Mouse (Mus musculus): ENCODE data around the gene Sult1c1. TPM values are rescaled to one million over a fixed set of nuclear protein-coding genes. Genes with fewer than 3 reads are reported as not detected.
"Not testable (repeated sequence)": the region's sequence is repeated elsewhere in the genome, so short reads cannot be mapped to it uniquely, and the experiment has no call there.

The Sult1c1 gene
- polyA plus RNA-seq (2012; rRNA removed) = not detected in 2 replicates

GRCm38 (mm10) chr17:53990574-53990973 is at the start of gene Sult1c1:
Gene Sult1c1 (minus strand): TSS chr17:53990674.
- TF ChIP-seq POLR2A (IDR thresholded peaks at IDR 0.05; ENCODE audit: control insufficient read depth, extremely low read depth, insufficient read depth, low read length, poor library complexity) (no peak), CTCF (IDR thresholded peaks at IDR 0.05; ENCODE audit: borderline replicate concordance, control insufficient read depth, extremely low read depth, insufficient read depth, low read length, poor library complexity) (no peak)
- H3K27ac ChIP-seq (ENCODE audit: control insufficient read depth, insufficient read depth, low read length) = no peak within 1 kb of the TSS
- 93% methylated on average over 6 of the region's 6 CpGs for WGBS

DNA sequence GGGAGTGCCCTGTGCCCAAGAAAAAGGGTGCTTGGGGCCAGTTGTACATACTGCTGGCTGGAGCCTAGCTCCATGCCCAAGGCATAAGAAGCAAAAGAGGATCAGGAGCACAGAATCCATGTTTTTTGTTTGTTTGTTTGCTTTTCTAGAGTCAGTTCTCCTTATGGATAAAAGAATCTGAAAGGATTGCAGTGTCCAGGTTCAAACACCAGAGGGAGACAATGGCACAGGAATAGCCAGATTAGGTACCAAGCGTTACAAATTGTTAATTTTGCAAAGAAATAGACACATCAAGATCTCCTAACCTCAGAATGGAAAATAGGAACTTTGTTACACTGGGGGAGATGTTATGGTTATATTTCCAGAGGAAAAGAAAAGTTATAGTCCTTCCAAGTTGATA is 23.7 kb upstream of the Sult1c1 start:
- Histone ChIP-seq H3K36me3 (ENCODE audit: control insufficient read depth, insufficient read depth, low read length) (no peaks in the 10 kb centered on the region), H3K4me1 (replicated peaks; ENCODE audit: control insufficient read depth, insufficient read depth, low read length) (no peaks in the 10 kb centered on the region), H3K27me3 (ENCODE audit: control insufficient read depth, insufficient read depth, low read length) (no peaks in the 10 kb centered on the region), H3K27ac (ENCODE audit: control insufficient read depth, insufficient read depth, low read length) (no peak overlapping the region), H3K4me3 (ENCODE audit: control insufficient read depth, insufficient read depth, low read length) (no peak overlapping the region)
- DNase-seq = no peak
- TF ChIP-seq CTCF (IDR thresholded peaks at IDR 0.05; ENCODE audit: borderline replicate concordance, control insufficient read depth, extremely low read depth, insufficient read depth, low read length, poor library complexity) (no peak), POLR2A (IDR thresholded peaks at IDR 0.05; ENCODE audit: control insufficient read depth, extremely low read depth, insufficient read depth, low read length, poor library complexity) (no peak)
- 10% methylated on average over 1 of the region's 1 CpGs for WGBS

More at GRCm38 (mm10) chr17:53990574-53990973, at the start of gene Sult1c1:
- DNase-seq = no peak
- no peaks in the 10 kb centered on the region for H3K27me3 ChIP-seq (ENCODE audit: control insufficient read depth, insufficient read depth, low read length)
- H3K36me3 ChIP-seq (ENCODE audit: control insufficient read depth, insufficient read depth, low read length) = no peaks in the 10 kb centered on the region
- no peak within 1 kb of the TSS for H3K4me3 ChIP-seq (ENCODE audit: control insufficient read depth, insufficient read depth, low read length)
- H3K4me1 ChIP-seq (replicated peaks; ENCODE audit: control insufficient read depth, insufficient read depth, low read length) = no peaks in the 10 kb centered on the region

DNA sequence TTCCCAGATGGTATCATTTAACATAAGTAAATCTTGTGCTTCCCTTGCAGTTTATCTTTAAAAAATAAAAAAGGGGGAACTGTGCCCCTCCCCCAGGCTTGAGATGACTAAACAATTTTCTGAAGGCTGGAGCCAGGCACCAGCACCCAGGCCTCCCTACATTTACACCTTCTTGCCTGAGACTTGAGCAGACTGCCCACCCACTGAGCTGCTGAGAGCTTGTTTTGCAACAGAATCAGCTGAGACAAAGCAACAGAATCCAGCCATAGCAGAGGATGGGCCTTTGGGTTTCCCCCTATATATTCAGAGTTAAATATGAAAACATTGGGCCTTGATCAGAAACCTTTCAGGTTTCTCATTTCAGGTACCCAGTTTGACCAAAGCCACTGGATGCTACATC is 20.7 kb upstream of the Sult1c1 start:
- H3K36me3 ChIP-seq (ENCODE audit: control insufficient read depth, insufficient read depth, low read length) = no peaks in the 10 kb centered on the region

GRCm38 (mm10) chr17:54010536-54010935 is 20.1 kb upstream of the Sult1c1 start:
- not testable (repeated sequence) for H3K36me3 ChIP-seq (ENCODE audit: control insufficient read depth, insufficient read depth, low read length); H3K4me1 ChIP-seq (replicated peaks; ENCODE audit: control insufficient read depth, insufficient read depth, low read length); DNase-seq; H3K27me3 ChIP-seq (ENCODE audit: control insufficient read depth, insufficient read depth, low read length); H3K27ac ChIP-seq (ENCODE audit: control insufficient read depth, insufficient read depth, low read length); H3K4me3 ChIP-seq (ENCODE audit: control insufficient read depth, insufficient read depth, low read length)
- WGBS = 89% methylated on average over 1 of the region's 1 CpGs

More for the DNA sequence above, 20.7 kb upstream of the Sult1c1 start:
- no peaks in the 10 kb centered on the region for H3K4me1 ChIP-seq (replicated peaks; ENCODE audit: control insufficient read depth, insufficient read depth, low read length)
- DNase-seq = no peak
- TF ChIP-seq POLR2A (IDR thresholded peaks at IDR 0.05; ENCODE audit: control insufficient read depth, extremely low read depth, insufficient read depth, low read length, poor library complexity) (no peak), CTCF (IDR thresholded peaks at IDR 0.05; ENCODE audit: borderline replicate concordance, control insufficient read depth, extremely low read depth, insufficient read depth, low read length, poor library complexity) (no peak)
- no peak overlapping the region for H3K27ac ChIP-seq (ENCODE audit: control insufficient read depth, insufficient read depth, low read length)
- H3K4me3 ChIP-seq (ENCODE audit: control insufficient read depth, insufficient read depth, low read length) = no peak overlapping the region
- no peaks in the 10 kb centered on the region for H3K27me3 ChIP-seq (ENCODE audit: control insufficient read depth, insufficient read depth, low read length)

- H3K4me1 ChIP-seq (replicated peaks; ENCODE audit: control insufficient read depth, insufficient read depth, low read length) = no peaks in the 10 kb centered on the region
- 67% methylated on average over 4 of the region's 4 CpGs for WGBS
- no peak overlapping the region for H3K4me3 ChIP-seq (ENCODE audit: control insufficient read depth, insufficient read depth, low read length)
- no peaks in the 10 kb centered on the region for H3K27me3 ChIP-seq (ENCODE audit: control insufficient read depth, insufficient read depth, low read length)
- TF ChIP-seq CTCF (IDR thresholded peaks at IDR 0.05; ENCODE audit: borderline replicate concordance, control insufficient read depth, extremely low read depth, insufficient read depth, low read length, poor library complexity) (no peak), POLR2A (IDR thresholded peaks at IDR 0.05; ENCODE audit: control insufficient read depth, extremely low read depth, insufficient read depth, low read length, poor library complexity) (no peak)
- DNase-seq = no peak
- H3K36me3 ChIP-seq (ENCODE audit: control insufficient read depth, insufficient read depth, low read length) = no peaks in the 10 kb centered on the region
- no peak overlapping the region for H3K27ac ChIP-seq (ENCODE audit: control insufficient read depth, insufficient read depth, low read length)
These were observed 13.0 kb upstream of the Sult1c1 start for GRCm38 (mm10) chr17:54003522-54003921.

- Histone ChIP-seq H3K27me3 (ENCODE audit: control insufficient read depth, insufficient read depth, low read length) (no peaks in the 10 kb centered on the region), H3K36me3 (ENCODE audit: control insufficient read depth, insufficient read depth, low read length) (no peaks in the 10 kb centered on the region), H3K4me3 (ENCODE audit: control insufficient read depth, insufficient read depth, low read length) (no peak overlapping the region), H3K27ac (ENCODE audit: control insufficient read depth, insufficient read depth, low read length) (no peak overlapping the region), H3K4me1 (replicated peaks; ENCODE audit: control insufficient read depth, insufficient read depth, low read length) (no peaks in the 10 kb centered on the region)
- no peak for TF ChIP-seq CTCF (IDR thresholded peaks at IDR 0.05; ENCODE audit: borderline replicate concordance, control insufficient read depth, extremely low read depth, insufficient read depth, low read length, poor library complexity)
- no peak for TF ChIP-seq POLR2A (IDR thresholded peaks at IDR 0.05; ENCODE audit: control insufficient read depth, extremely low read depth, insufficient read depth, low read length, poor library complexity)
- 85% methylated on average over 4 of the region's 4 CpGs for WGBS
- no peak for DNase-seq
These were observed 16.9 kb downstream of the Sult1c1 start for GRCm38 (mm10) chr17:53973606-53974005.

- H3K27ac ChIP-seq (ENCODE audit: control insufficient read depth, insufficient read depth, low read length) = no peak overlapping the region
- H3K4me1 ChIP-seq (replicated peaks; ENCODE audit: control insufficient read depth, insufficient read depth, low read length) = no peaks in the 10 kb centered on the region
- TF ChIP-seq POLR2A (IDR thresholded peaks at IDR 0.05; ENCODE audit: control insufficient read depth, extremely low read depth, insufficient read depth, low read length, poor library complexity) = no peak
- no peak for TF ChIP-seq CTCF (IDR thresholded peaks at IDR 0.05; ENCODE audit: borderline replicate concordance, control insufficient read depth, extremely low read depth, insufficient read depth, low read length, poor library complexity)
- no peak overlapping the region for H3K4me3 ChIP-seq (ENCODE audit: control insufficient read depth, insufficient read depth, low read length)
- H3K36me3 ChIP-seq (ENCODE audit: control insufficient read depth, insufficient read depth, low read length) = no peaks in the 10 kb centered on the region
- WGBS = 93% methylated on average over 19 of the region's 19 CpGs
- H3K27me3 ChIP-seq (ENCODE audit: control insufficient read depth, insufficient read depth, low read length) = no peaks in the 10 kb centered on the region
- DNase-seq = no peak
These were observed 48.8 kb downstream of the Sult1c1 start for GRCm38 (mm10) chr17:53941569-53942162.
